8 mouse cellular contexts compared by ENCODE assay signal in genomic region chr16:30539433-30539832, GRCm38 (mm10). TPM values are rescaled to one million over a fixed set of nuclear protein-coding genes. Genes with fewer than 3 reads are reported as not detected.
DNase-seq lines count a peak whose midpoint lies in the region; ATAC-seq and TF ChIP-seq lines count a peak whose summit lies in the region.

No protein-coding gene starts in this region.

- no peak for TF ChIP-seq POLR2A in bone marrow macrophage, adult 2 months (IDR thresholded peaks at IDR 0.05; ENCODE audit: borderline replicate concordance, low read depth, low read length)

- no peak overlapping the region for H3K9ac ChIP-seq in limb, embryonic 11.5 days (ENCODE audit: low read length)

- H3K27me3 ChIP-seq in E14TG2a.4 (ENCODE audit: insufficient read depth, low read length), result peaks cover 10% of the 10 kb centered on the region; the same call in 1 of the 2 replicates
- H3K27me3 ChIP-seq in limb, embryonic 11.5 days (ENCODE audit: control insufficient read depth, insufficient read depth, low read length), result no peaks in the 10 kb centered on the region

- peaks cover 31% of the 10 kb centered on the region for H3K4me1 ChIP-seq in E14TG2a.4 (replicated peaks; ENCODE audit: low read depth, low read length)
- H3K4me1 ChIP-seq in bone marrow macrophage, adult 2 months (ENCODE audit: control insufficient read depth, insufficient read depth, low read length), result peaks cover 3% of the 10 kb centered on the region
- H3K4me1 ChIP-seq in limb, embryonic 11.5 days (ENCODE audit: control insufficient read depth, insufficient read depth, low read length), result no peaks in the 10 kb centered on the region

- DNase-seq in layer of hippocampus, adult 11-12 months (ENCODE audit: low spot score), result peak; percentile 54
- DNase-seq in layer of hippocampus, adult 18-20 months (ENCODE audit: low spot score in 2 of 2), result no peak
- DNase-seq in gastrocnemius, postnatal 10 days, result peak; percentile 66
- DNase-seq in limb, embryonic 11.5 days (ENCODE audit: low spot score), result peak; percentile 79
- DNase-seq in retina, postnatal 7 days (ENCODE audit: low read depth, low spot score), result peak; percentile 42
- no peak for DNase-seq in left cerebral cortex, adult 8-10 months (ENCODE audit: low spot score in 2 of 2)

- WGBS in limb, embryonic 11.5 days, result 36% methylated on average over 10 of the region's 10 CpGs

- no peak overlapping the region for H3K4me3 ChIP-seq in E14TG2a.4 (replicated peaks; ENCODE audit: low read length)
- no peak overlapping the region for H3K4me3 ChIP-seq in bone marrow macrophage, adult 2 months (ENCODE audit: insufficient read depth, low read length)
- H3K4me3 ChIP-seq in limb, embryonic 11.5 days (ENCODE audit: low read depth, low read length), result no peak overlapping the region

- H3K9me3 ChIP-seq in E14TG2a.4 (ENCODE audit: low read length), result no peaks in the 10 kb centered on the region
- H3K9me3 ChIP-seq in limb, embryonic 11.5 days (ENCODE audit: control insufficient read depth, low read length), result no peaks in the 10 kb centered on the region

- H3K36me3 ChIP-seq in E14TG2a.4 (ENCODE audit: insufficient read depth, low read length), result no peaks in the 10 kb centered on the region
- H3K36me3 ChIP-seq in limb, embryonic 11.5 days (ENCODE audit: control insufficient read depth, insufficient read depth, low read length), result no peaks in the 10 kb centered on the region

- no peak overlapping the region for H3K4me2 ChIP-seq in limb, embryonic 11.5 days (ENCODE audit: low read depth, severe bottlenecking)

- no peak overlapping the region for H3K27ac ChIP-seq in bone marrow macrophage, adult 2 months (ENCODE audit: insufficient read depth, low read depth, low read length)
- no peak overlapping the region for H3K27ac ChIP-seq in limb, embryonic 11.5 days (replicated peaks; ENCODE audit: low read depth, low read length)

- peak; percentile 84 for TF ChIP-seq CTCF in E14TG2a.4 (conservative IDR thresholded peaks at IDR 0.05; ENCODE audit: low read length)
- TF ChIP-seq CTCF in bone marrow macrophage, adult 2 months (IDR thresholded peaks at IDR 0.05; ENCODE audit: low read depth, low read length), result peak; percentile 95

- ATAC-seq in limb, embryonic 11.5 days (ENCODE audit: insufficient number of reproducible peaks, low FRiP score, low TSS enrichment, low read depth), result no peak

RNA-seq across cellular contexts. Expression of gene Tmem44, which starts 11.2 kb away (rescaled TPM):
- 10 to 100 TPM; 27.9 to 33.1 TPM for total RNA-seq in layer of hippocampus, adult 18-20 months (2021)
- polyA plus RNA-seq in bone marrow macrophage, adult 2 months (2012; ENCODE audit: insufficient read depth, insufficient read length, missing spikeins), result not detected in 2 replicates
- total RNA-seq in gastrocnemius, postnatal 10 days (2021), result 1 to 10 TPM; 5.3 to 8.7 TPM
- 17.2 and 20.9 TPM in 2 replicates for polyA plus RNA-seq in limb, embryonic 11.5 days (2014; fragmentation: Nextera tagmentation; extraction: Ambion mirVana)
- total RNA-seq in left cerebral cortex, adult 8-10 months (2022), result 10 to 100 TPM; 52.0 to 52.9 (median 52.4) TPM

RNA-seq across cellular contexts. Expression of gene Lsg1, which starts 48.0 kb away (rescaled TPM):
- 10 to 100 TPM; 18.6 to 23.3 TPM for total RNA-seq in layer of hippocampus, adult 18-20 months (2021)
- 18.2 and 21.1 TPM in 2 replicates for polyA plus RNA-seq in bone marrow macrophage, adult 2 months (2012; ENCODE audit: insufficient read depth, insufficient read length, missing spikeins)
- total RNA-seq in gastrocnemius, postnatal 10 days (2021), result 10 to 100 TPM; 20.6 to 21.8 TPM
- 89.1 and 90.1 TPM in 2 replicates for polyA plus RNA-seq in limb, embryonic 11.5 days (2014; fragmentation: Nextera tagmentation; extraction: Ambion mirVana)
- total RNA-seq in left cerebral cortex, adult 8-10 months (2022), result 10 to 100 TPM; 19.8 to 30.9 (median 20.8) TPM

Comparison
In these comparisons a context has a peak if more than half of its experiments do, and no peak if none do; other contexts are left out.
1. DNase-seq: peak in layer of hippocampus, adult 11-12 months (single experiment), gastrocnemius, postnatal 10 days (single experiment), limb, embryonic 11.5 days (single experiment) and retina, postnatal 7 days (single experiment); none in layer of hippocampus, adult 18-20 months (0 of 2) and left cerebral cortex, adult 8-10 months (0 of 2).